Mouse (Mus musculus): Measurements from ENCODE around the gene Lrrc4. TPM values are rescaled to one million over a fixed set of nuclear protein-coding genes. Genes with fewer than 3 reads are reported as not detected.

The Lrrc4 gene
- polyA plus RNA-seq, 1 experiment from 2014 or later, result 0.44 TPM

DNA sequence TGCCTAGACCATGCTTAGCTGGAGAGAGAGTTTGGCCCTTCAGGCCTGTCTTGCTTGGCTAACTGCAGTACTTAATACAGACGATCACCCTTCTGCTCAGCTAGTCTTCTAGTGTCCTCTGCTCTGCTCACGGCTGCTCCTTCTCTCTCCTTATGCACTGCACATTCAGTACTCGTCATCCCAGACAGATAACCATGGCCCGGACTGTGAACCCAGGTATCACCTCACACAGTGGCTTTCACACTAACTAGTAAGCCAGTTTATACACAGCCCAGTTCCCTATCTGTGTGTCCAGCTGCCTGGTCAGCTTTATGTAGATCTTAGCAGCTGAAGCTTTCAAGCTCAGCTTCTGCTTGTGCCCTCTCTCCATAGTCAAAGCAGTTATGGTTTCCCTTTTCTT is 210.1 kb downstream of the Lrrc4 start:
- H3K4me1 ChIP-seq, result peaks cover 17% of the 10 kb centered on the region
- no peaks in the 10 kb centered on the region for H3K36me3 ChIP-seq
- no peaks in the 10 kb centered on the region for H3K9me3 ChIP-seq
- H3K9ac ChIP-seq, result no peak overlapping the region
- no peaks in the 10 kb centered on the region for H3K27me3 ChIP-seq
- no peak for ATAC-seq (ENCODE audit: borderline replicate concordance, extremely low read depth, low FRiP score, low TSS enrichment)
- WGBS, result 76% methylated on average over 4 of the region's 4 CpGs
- no peak overlapping the region for H3K4me3 ChIP-seq
- H3K4me2 ChIP-seq, result no peak overlapping the region
- no peak overlapping the region for H3K27ac ChIP-seq

GRCm38 (mm10) chr6:28618751-28619153 is 212.8 kb downstream of the Lrrc4 start:
- peak; percentile 65; the same call in 1 of the 2 replicates for ATAC-seq (ENCODE audit: borderline replicate concordance, extremely low read depth, low FRiP score, low TSS enrichment)
- Histone ChIP-seq H3K4me2 (peak overlapping the region; percentile 1; the same call in 1 of the 2 replicates), H3K36me3 (no peaks in the 10 kb centered on the region), H3K4me3 (no peak overlapping the region), H3K27ac (no peak overlapping the region; the same call in 1 of the 2 replicates), H3K9me3 (no peaks in the 10 kb centered on the region), H3K9ac (no peak overlapping the region), H3K4me1 (peaks cover 17% of the 10 kb centered on the region), H3K27me3 (no peaks in the 10 kb centered on the region)
- WGBS, result 13% methylated on average over 7 of the region's 7 CpGs

DNA sequence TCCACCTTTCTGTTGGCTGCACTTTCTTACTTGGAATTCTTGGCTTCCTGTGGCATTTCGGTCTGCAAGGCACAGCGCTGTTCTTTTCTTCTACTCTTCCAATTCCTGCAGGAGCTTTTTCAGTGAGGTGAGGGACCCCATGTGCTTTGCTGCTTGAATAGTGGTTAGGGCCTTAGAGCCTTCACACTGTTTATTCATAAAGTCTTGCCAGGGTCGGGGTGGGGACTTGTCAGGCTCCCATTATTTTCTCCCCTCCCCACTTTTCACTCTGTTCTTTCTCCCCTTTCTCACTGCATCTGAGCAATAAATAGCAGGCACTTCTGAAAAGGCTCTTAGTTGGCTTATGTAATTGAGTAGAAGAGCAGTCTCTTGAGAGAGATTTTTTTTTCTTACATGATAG is 213.2 kb downstream of the Lrrc4 start:
- H3K4me1 ChIP-seq, result peaks cover 17% of the 10 kb centered on the region
- WGBS, result 46% methylated on average over 3 of the region's 3 CpGs
- peak overlapping the region; percentile 37; the same call in 1 of the 2 replicates for H3K27ac ChIP-seq
- H3K4me3 ChIP-seq, result no peak overlapping the region
- no peaks in the 10 kb centered on the region for H3K9me3 ChIP-seq
- H3K9ac ChIP-seq, result no peak overlapping the region
- ATAC-seq (ENCODE audit: borderline replicate concordance, extremely low read depth, low FRiP score, low TSS enrichment), result no peak
- H3K4me2 ChIP-seq, result peak overlapping the region; percentile 1; the same call in 1 of the 2 replicates
- H3K27me3 ChIP-seq, result no peaks in the 10 kb centered on the region
- no peaks in the 10 kb centered on the region for H3K36me3 ChIP-seq

- Histone ChIP-seq H3K36me3 (no peaks in the 10 kb centered on the region), H3K4me1 (peaks cover 17% of the 10 kb centered on the region), H3K27ac (no peak overlapping the region), H3K9me3 (no peaks in the 10 kb centered on the region), H3K4me3 (no peak overlapping the region), H3K27me3 (no peaks in the 10 kb centered on the region), H3K4me2 (no peak overlapping the region), H3K9ac (no peak overlapping the region)
- WGBS, result 76% methylated on average over 3 of the region's 3 CpGs
- no peak for ATAC-seq (ENCODE audit: borderline replicate concordance, extremely low read depth, low FRiP score, low TSS enrichment)
These were observed 215.6 kb downstream of the Lrrc4 start for GRCm38 (mm10) chr6:28615966-28616365.

DNA sequence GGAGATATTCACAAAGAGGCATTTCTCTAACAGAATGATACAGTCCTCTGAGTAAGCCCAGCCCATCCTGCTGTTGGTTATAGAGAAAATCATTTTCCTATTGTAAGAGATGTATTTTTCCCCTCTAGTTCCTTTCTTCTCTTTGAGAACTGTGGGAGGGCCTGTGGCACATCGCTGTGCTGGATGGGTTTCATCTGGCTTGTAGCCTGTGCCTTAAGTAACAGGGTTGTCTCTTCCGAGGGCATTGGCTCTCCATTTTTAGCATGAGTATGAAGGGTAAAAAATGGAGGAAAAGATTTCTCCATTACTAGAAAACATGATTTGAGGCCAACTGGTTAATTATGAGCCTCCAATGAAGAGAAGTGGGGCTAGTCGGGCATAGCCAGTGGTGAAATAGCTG is 216.1 kb downstream of the Lrrc4 start:
- no peak overlapping the region for H3K4me3 ChIP-seq
- no peak overlapping the region for H3K27ac ChIP-seq
- WGBS, result 84% methylated on average over 3 of the region's 3 CpGs
- ATAC-seq (ENCODE audit: borderline replicate concordance, extremely low read depth, low FRiP score, low TSS enrichment), result no peak
- H3K36me3 ChIP-seq, result no peaks in the 10 kb centered on the region
- no peaks in the 10 kb centered on the region for H3K27me3 ChIP-seq
- no peak overlapping the region for H3K9ac ChIP-seq
- no peaks in the 10 kb centered on the region for H3K9me3 ChIP-seq
- peaks cover 17% of the 10 kb centered on the region for H3K4me1 ChIP-seq
- no peak overlapping the region for H3K4me2 ChIP-seq

DNA sequence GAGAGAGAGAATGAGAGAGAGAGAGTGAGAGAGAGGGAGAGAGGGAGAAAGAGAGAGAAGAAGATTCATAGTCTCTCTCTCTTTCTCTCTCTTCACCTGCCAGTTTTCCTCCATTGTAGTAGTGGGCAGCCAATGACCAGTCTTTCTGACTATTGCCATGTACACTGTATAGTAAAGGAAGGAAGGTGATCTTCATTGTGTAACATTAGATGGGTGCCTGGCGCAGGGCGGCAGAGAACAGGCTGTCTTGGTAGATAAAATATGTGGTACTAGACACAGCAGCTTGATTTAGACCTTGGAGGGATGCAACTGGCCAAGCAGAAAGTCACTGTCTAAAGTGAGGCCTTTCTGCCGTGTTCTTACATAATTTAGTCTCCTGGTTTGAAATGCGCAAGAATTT is 216.7 kb downstream of the Lrrc4 start:
- no peak for ATAC-seq (ENCODE audit: borderline replicate concordance, extremely low read depth, low FRiP score, low TSS enrichment)
- Histone ChIP-seq H3K9ac (no peak overlapping the region), H3K27ac (no peak overlapping the region), H3K27me3 (no peaks in the 10 kb centered on the region), H3K4me1 (peaks cover 17% of the 10 kb centered on the region), H3K9me3 (no peaks in the 10 kb centered on the region), H3K36me3 (no peaks in the 10 kb centered on the region), H3K4me2 (no peak overlapping the region), H3K4me3 (no peak overlapping the region)
- WGBS, result 88% methylated on average over 4 of the region's 4 CpGs

- H3K27ac ChIP-seq, result no peak overlapping the region
- no peaks in the 10 kb centered on the region for H3K27me3 ChIP-seq
- no peaks in the 10 kb centered on the region for H3K9me3 ChIP-seq
- no peaks in the 10 kb centered on the region for H3K36me3 ChIP-seq
- 74% methylated on average over 4 of the region's 4 CpGs for WGBS
- peaks cover 5% of the 10 kb centered on the region for H3K4me1 ChIP-seq
- H3K4me2 ChIP-seq, result no peak overlapping the region
- no peak overlapping the region for H3K9ac ChIP-seq
- ATAC-seq (ENCODE audit: borderline replicate concordance, extremely low read depth, low FRiP score, low TSS enrichment), result no peak
- no peak overlapping the region for H3K4me3 ChIP-seq
These were observed 218.1 kb downstream of the Lrrc4 start for GRCm38 (mm10) chr6:28613441-28613840.

Other genes with a start within 250 kb of the Lrrc4 start
- not detected in 2 replicates for gene Lep, start 228.5 kb upstream of the Lrrc4 start, polyA plus RNA-seq (2015; fragmentation: Nextera tagmentation; extraction: Ambion mirVana)

Measured in lung, embryonic 15.5 days (tissue).